Mouse (Mus musculus) CH12.LX (cell line): ENCODE measurements at regions not wholly inside any gene's neighbourhood (a gene's known extent, or its start where the extent isn't known, plus 50 kb on each side); places are given as distances from the start of the nearest gene placed in this dataset.

Experiments used
- DNase-seq: peaks from one replicate; pipeline ENCODE4 v3.0.0-alpha.2; 2013; ENCODE audit errors: extremely low read depth
- H3K27ac ChIP-seq: 2 replicates; pipeline ENCODE4 v1.5.1; 2012; ENCODE audit warnings: low read depth, mild to moderate bottlenecking, control low read depth, moderate library complexity; ENCODE audit not compliant: insufficient read depth
- H3K27me3 ChIP-seq: replicated peaks from 2 replicates; pipeline ENCODE3; 2012; ENCODE audit warnings: inconsistent platforms
- H3K36me3 ChIP-seq, 2 experiments: replicated peaks in 1 of 2; 2 replicates each; pipeline versions ENCODE3 to v1.6.1; 2012; ENCODE audit warnings: inconsistent platforms in 1 of 2, low read length in 1 of 2, mild to moderate bottlenecking in 1 of 2, mixed read lengths in 1 of 2, moderate library complexity in 1 of 2; ENCODE audit not compliant: control insufficient read depth in 1 of 2, insufficient read depth in 1 of 2
- H3K4me1 ChIP-seq, 2 experiments: 2 replicates each; pipeline ENCODE4 v1.6.1; 2012; ENCODE audit warnings: inconsistent platforms in 1 of 2, moderate library complexity in 1 of 2; ENCODE audit not compliant: insufficient read depth in 2 of 2, control insufficient read depth in 1 of 2
- H3K4me2 ChIP-seq: 2 replicates; pipeline ENCODE4 v1.6.1; 2012; ENCODE audit warnings: low read depth, mild to moderate bottlenecking, control low read depth; ENCODE audit not compliant: poor library complexity, insufficient read depth, severe bottlenecking
- H3K4me3 ChIP-seq, 3 experiments: fragments of 150-350 bp in 1 of 3; sonication (generic) in 1 of 3; replicated peaks in 1 of 3; 2 replicates each; pipeline versions ENCODE3 to v1.5.1; 2011 to 2012; ENCODE audit warnings: low read depth in 2 of 3, low read length in 2 of 3, mild to moderate bottlenecking in 2 of 3, moderate library complexity in 2 of 3, control low read depth in 1 of 3, improper control_type of control experiment in 1 of 3, inconsistent platforms in 1 of 3, mixed read lengths in 1 of 3; ENCODE audit not compliant: poor library complexity in 1 of 3
- H3K79me2 ChIP-seq: replicated peaks from 2 replicates; pipeline ENCODE4 v1.6.1; 2012; ENCODE audit warnings: mild to moderate bottlenecking, moderate library complexity; ENCODE audit not compliant: control insufficient read depth, poor library complexity, insufficient read depth, severe bottlenecking; ENCODE audit errors: extremely low read depth
- H3K9ac ChIP-seq: 2 replicates; pipeline ENCODE4 v1.6.1; 2012; ENCODE audit warnings: low read depth, mild to moderate bottlenecking, control low read depth, moderate library complexity; ENCODE audit not compliant: insufficient read depth
- H3K9me3 ChIP-seq: replicated peaks from 2 replicates; pipeline ENCODE3; 2012; ENCODE audit warnings: low read length, inconsistent platforms, mixed read lengths
- CTCF ChIP-seq, 2 experiments: IDR thresholded peaks in 1 of 2; conservative IDR thresholded peaks in 1 of 2; 2 replicates each; pipeline ENCODE4 v1.5.1; 2011 to 2012; ENCODE audit warnings: low read depth in 2 of 2, low read length in 2 of 2, improper control_type of control experiment in 1 of 2, inconsistent platforms in 1 of 2, mild to moderate bottlenecking in 1 of 2, moderate library complexity in 1 of 2
- E2F4 ChIP-seq: IDR thresholded peaks from 2 replicates; pipeline ENCODE4 v1.6.1; 2011; ENCODE audit warnings: low read depth, low read length, improper control_type of control experiment; ENCODE audit not compliant: insufficient replicate concordance
- ETS1 ChIP-seq: conservative IDR thresholded peaks from 2 replicates; pipeline ENCODE4 v1.6.1; 2012; ENCODE audit warnings: low read depth, mild to moderate bottlenecking, inconsistent platforms, low read length, improper control_type of control experiment, moderate library complexity
- IRF4 ChIP-seq: IDR thresholded peaks from 2 replicates; pipeline ENCODE4 v1.6.1; 2014; ENCODE audit warnings: low read depth, mild to moderate bottlenecking, inconsistent platforms, low read length, improper control_type of control experiment
- MAFK ChIP-seq: IDR thresholded peaks from 2 replicates; pipeline ENCODE4 v1.6.1; 2011; ENCODE audit warnings: low read length, improper control_type of control experiment; ENCODE audit not compliant: insufficient replicate concordance
- MAZ ChIP-seq: IDR thresholded peaks from 2 replicates; pipeline ENCODE4 v1.6.1; 2012; ENCODE audit warnings: low read depth, mild to moderate bottlenecking, inconsistent platforms, low read length, improper control_type of control experiment, moderate library complexity
- MEF2A ChIP-seq: IDR thresholded peaks from 2 replicates; pipeline ENCODE4 v1.6.1; 2014; ENCODE audit warnings: low read depth, mild to moderate bottlenecking, inconsistent platforms, low read length, improper control_type of control experiment, borderline replicate concordance
- NELFE ChIP-seq: IDR thresholded peaks from 2 replicates; pipeline ENCODE4 v1.6.1; 2011; ENCODE audit warnings: low read depth, low read length, improper control_type of control experiment
- PAX5 ChIP-seq: IDR thresholded peaks from 2 replicates; pipeline ENCODE4 v1.6.1; 2012; ENCODE audit warnings: low read length, inconsistent platforms, mixed read lengths
- SIN3A ChIP-seq: IDR thresholded peaks from 2 replicates; pipeline ENCODE4 v1.6.1; 2012; ENCODE audit warnings: low read length, improper control_type of control experiment, inconsistent platforms
- SMC3 ChIP-seq: IDR thresholded peaks from 2 replicates; pipeline ENCODE4 v1.6.1; 2011; ENCODE audit warnings: low read depth, low read length, improper control_type of control experiment
- UBTF ChIP-seq: IDR thresholded peaks from 2 replicates; pipeline ENCODE4 v1.6.1; 2012; ENCODE audit warnings: low read depth, mild to moderate bottlenecking, inconsistent platforms, low read length, improper control_type of control experiment, moderate library complexity
- USF1 ChIP-seq: IDR thresholded peaks from 2 replicates; pipeline ENCODE4 v1.6.1; 2014; ENCODE audit warnings: low read depth, mild to moderate bottlenecking, inconsistent platforms, low read length, improper control_type of control experiment
- ZMIZ1 ChIP-seq: IDR thresholded peaks from 2 replicates; pipeline ENCODE4 v1.6.1; 2012; ENCODE audit warnings: low read depth, mild to moderate bottlenecking, inconsistent platforms, low read length, improper control_type of control experiment
- dilution Hi-C: fragments of 300-500 bp; cut with MboI; formaldehyde crosslinking; loops from 2 replicates; pipeline ENCODE4 v1.14.3; 2020; ENCODE audit warnings: low sequenced_read_pairs; ENCODE audit not compliant: extremely low pct_unique_long_range_greater_than_20kb, extremely low pct_ligation_motif_present
- in situ Hi-C: fragments of 300-500 bp; cut with MboI; formaldehyde crosslinking; loops from 3 replicates; pipeline ENCODE4 v1.14.3; 2019; ENCODE audit warnings: low sequenced_read_pairs, low pct_ligation_motif_present, low pct_unique_long_range_greater_than_20kb, mixed read lengths

DNA sequence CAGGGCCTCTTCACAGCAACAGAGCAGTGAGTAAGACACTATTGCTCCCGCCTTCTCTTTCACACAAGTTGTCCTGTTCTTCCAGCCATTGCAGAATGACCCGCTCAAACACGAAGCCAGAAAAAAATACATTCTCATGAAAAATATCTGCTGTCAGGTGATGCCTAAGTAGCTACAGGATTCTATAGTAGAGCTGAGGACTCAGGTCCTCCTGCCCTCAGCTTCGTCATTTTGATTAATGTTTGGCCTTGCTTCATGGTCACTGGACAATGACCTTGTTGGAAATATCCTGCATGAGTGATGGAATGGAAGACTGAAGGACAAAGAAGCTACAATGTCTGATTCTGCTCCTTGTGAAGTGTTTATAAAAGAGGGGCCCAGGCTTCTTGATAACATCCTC, 52.4 kb upstream of the Klf12 start:
- no peaks in the 10 kb centered on the region for H3K79me2 ChIP-seq
- DNase-seq: no peak
- TF ChIP-seq SIN3A: no peak
- TF ChIP-seq E2F4: no peak
- TF ChIP-seq MAZ: no peak
- no peak for TF ChIP-seq IRF4
- no peak for TF ChIP-seq NELFE
- no peak for TF ChIP-seq PAX5
- no peak for TF ChIP-seq MEF2A
- no peak for TF ChIP-seq SMC3
- no peak for TF ChIP-seq USF1
- TF ChIP-seq ZMIZ1: no peak
- TF ChIP-seq MAFK: no peak
- TF ChIP-seq CTCF (conservative IDR thresholded peaks at IDR 0.05 in 1 of 2, IDR thresholded peaks at IDR 0.05 in 1 of 2; ENCODE audit: low read depth in 2 of 2, low read length in 2 of 2): no peak
- TF ChIP-seq ETS1: no peak
- TF ChIP-seq UBTF: no peak
- no peak overlapping the region for H3K9ac ChIP-seq
- dilution Hi-C loops: no loop called here
- H3K36me3 ChIP-seq: no peaks in the 10 kb centered on the region
- H3K27me3 ChIP-seq: no peaks in the 10 kb centered on the region
- H3K27ac ChIP-seq: no peak overlapping the region
- in situ Hi-C loops: loop anchor here (25.0 kb wide), 1 partner anchor 1100 kb away; no protein-coding TSS in a partner anchor
- H3K9me3 ChIP-seq: no peaks in the 10 kb centered on the region
- H3K4me1 ChIP-seq: peaks cover 0 to 6% of the 10 kb centered on the region in 2 experiments; a peak in 1 of 4 replicates
- H3K4me3 ChIP-seq: no peak overlapping the region
- no peak overlapping the region for H3K4me2 ChIP-seq
